Mouse (Mus musculus) small intestine, adult 2 months (tissue): Measurements from ENCODE around the gene Dusp18. TPM values are rescaled to one million over a fixed set of nuclear protein-coding genes. Genes with fewer than 3 reads are reported as not detected.

ENCODE experiments used
- H3K27ac ChIP-seq: fragments of 200-500 bp; 2 replicates; pipeline ENCODE4 v1.5.1; 2012; ENCODE audit warnings: low read depth, low read length, control low read depth, inconsistent platforms; ENCODE audit not compliant: insufficient read depth
- H3K27me3 ChIP-seq: fragments of 200-500 bp; 2 replicates; pipeline ENCODE4 v1.6.1; 2012; ENCODE audit warnings: mild to moderate bottlenecking, moderate library complexity, low read length, inconsistent platforms; ENCODE audit not compliant: control insufficient read depth, insufficient read depth
- H3K36me3 ChIP-seq: fragments of 200-500 bp; 2 replicates; pipeline ENCODE4 v1.6.1; 2012; ENCODE audit warnings: mild to moderate bottlenecking, low read length, control low read depth, inconsistent platforms; ENCODE audit not compliant: control insufficient read depth, insufficient read depth
- H3K4me1 ChIP-seq: fragments of 200-500 bp; 2 replicates; pipeline ENCODE4 v1.6.1; 2012; ENCODE audit warnings: low read length, inconsistent platforms, mixed read lengths; ENCODE audit not compliant: control insufficient read depth, insufficient read depth, insufficient read length
- H3K4me3 ChIP-seq: fragments of 200-500 bp; 2 replicates; pipeline ENCODE4 v1.5.1; 2012; ENCODE audit warnings: low read depth, mild to moderate bottlenecking, control low read depth, inconsistent platforms, low read length, moderate library complexity
- CTCF ChIP-seq: fragments of 200-500 bp; IDR thresholded peaks from 2 replicates; pipeline ENCODE4 v1.5.1; 2012; ENCODE audit warnings: low read depth, mild to moderate bottlenecking, control low read depth, inconsistent platforms, low read length, moderate library complexity, mixed read lengths; ENCODE audit not compliant: insufficient replicate concordance, insufficient read length; ENCODE audit errors: extremely low read depth
- POLR2A ChIP-seq: fragments of 200-500 bp; IDR thresholded peaks from 2 replicates; pipeline ENCODE4 v1.6.1; 2012; ENCODE audit warnings: low read depth, mild to moderate bottlenecking, control low read depth, inconsistent platforms, low read length, moderate library complexity
- WGBS: fragments of 180-500 bp; shearing (Covaris S2); methylation state at CpG from one replicate; pipeline ENCODE4 v1.1.7; 2018; 5-methylcytosine and 5-hydroxymethylcytosine counted together
- polyA plus RNA-seq: library from polyadenylated mRNA; depleted of rRNA; stranded (reverse); fragments of >200 nt; gene quantifications from 2 replicates; pipeline ENCODE4 v1.2.3, GENCODE M21; 2012

Dusp18 gene
- polyA plus RNA-seq, 1 experiment, result 2.4 TPM

- H3K36me3 ChIP-seq, result no peaks in the 10 kb centered on the region
- H3K4me1 ChIP-seq, result peaks cover 12% of the 10 kb centered on the region
- no peak for TF ChIP-seq CTCF
- TF ChIP-seq POLR2A, result peak; percentile 18; the same call in 1 of the 2 replicates
- WGBS, result 4% methylated on average over 56 of the region's 58 CpGs
- H3K4me3 ChIP-seq, result peak within 1 kb of the TSS; percentile 61
- peaks cover 13% of the 10 kb centered on the region; the same call in 1 of the 2 replicates for H3K27me3 ChIP-seq
- no peak within 1 kb of the TSS for H3K27ac ChIP-seq
Measured at GRCm38 (mm10) chr11:3863454-3864112, 31.5 kb upstream of the Dusp18 start, which contains the start of gene Osbp2. Gene Osbp2 (minus strand): TSS chr11:3863903.

- Histone ChIP-seq H3K27ac (no peak overlapping the region), H3K4me3 (no peak overlapping the region), H3K4me1 (peaks cover 12% of the 10 kb centered on the region), H3K27me3 (peaks cover 13% of the 10 kb centered on the region; the same call in 1 of the 2 replicates), H3K36me3 (no peaks in the 10 kb centered on the region)
- no peak for TF ChIP-seq CTCF
- TF ChIP-seq POLR2A, result no peak
- 27% methylated on average over 6 of the region's 6 CpGs for WGBS
Measured at GRCm38 (mm10) chr11:3864343-3864742, 30.7 kb upstream of the Dusp18 start.

- Histone ChIP-seq H3K4me3 (no peak overlapping the region), H3K27me3 (no peaks in the 10 kb centered on the region; the same call in 1 of the 2 replicates), H3K36me3 (no peaks in the 10 kb centered on the region), H3K27ac (no peak overlapping the region), H3K4me1 (no peaks in the 10 kb centered on the region)
- no peak for TF ChIP-seq CTCF
- TF ChIP-seq POLR2A, result no peak
- WGBS, result 83% methylated on average over 6 of the region's 6 CpGs
Measured at GRCm38 (mm10) chr11:3876419-3876818, 18.6 kb upstream of the Dusp18 start.

GRCm38 (mm10) chr11:3878660-3879059 lies 16.4 kb upstream of the Dusp18 start:
- Histone ChIP-seq H3K27me3 (peaks cover 2% of the 10 kb centered on the region; the same call in 1 of the 2 replicates), H3K27ac (no peak overlapping the region), H3K4me3 (no peak overlapping the region), H3K36me3 (no peaks in the 10 kb centered on the region), H3K4me1 (no peaks in the 10 kb centered on the region)
- TF ChIP-seq CTCF, result no peak
- TF ChIP-seq POLR2A, result no peak
- WGBS, result 49% methylated on average over 7 of the region's 7 CpGs

GRCm38 (mm10) chr11:3879836-3880235 lies 15.2 kb upstream of the Dusp18 start:
- H3K27ac ChIP-seq, result no peak overlapping the region
- peaks cover 2% of the 10 kb centered on the region; the same call in 1 of the 2 replicates for H3K27me3 ChIP-seq
- H3K4me3 ChIP-seq, result no peak overlapping the region
- no peaks in the 10 kb centered on the region for H3K36me3 ChIP-seq
- TF ChIP-seq CTCF (peak; percentile 59; the same call in 1 of the 2 replicates), POLR2A (no peak)
- no peaks in the 10 kb centered on the region for H3K4me1 ChIP-seq
- 43% methylated on average over 2 of the region's 2 CpGs for WGBS

GRCm38 (mm10) chr11:3883711-3884110 lies 11.3 kb upstream of the Dusp18 start:
- Histone ChIP-seq H3K27ac (no peak overlapping the region), H3K4me1 (no peaks in the 10 kb centered on the region), H3K36me3 (no peaks in the 10 kb centered on the region), H3K4me3 (no peak overlapping the region), H3K27me3 (peaks cover 2% of the 10 kb centered on the region; the same call in 1 of the 2 replicates)
- 83% methylated on average over 3 of the region's 3 CpGs for WGBS
- TF ChIP-seq CTCF (no peak), POLR2A (no peak)

GRCm38 (mm10) chr11:3887331-3887730 lies 7.7 kb upstream of the Dusp18 start:
- Histone ChIP-seq H3K27me3 (no peaks in the 10 kb centered on the region; the same call in 1 of the 2 replicates), H3K27ac (no peak overlapping the region), H3K4me3 (no peak overlapping the region), H3K36me3 (no peaks in the 10 kb centered on the region), H3K4me1 (no peaks in the 10 kb centered on the region)
- TF ChIP-seq CTCF (no peak), POLR2A (no peak)
- 25% methylated on average over 5 of the region's 5 CpGs for WGBS

GRCm38 (mm10) chr11:3893970-3894369 lies 1.1 kb upstream of the Dusp18 start:
- Histone ChIP-seq H3K4me3 (no peak overlapping the region), H3K36me3 (no peaks in the 10 kb centered on the region), H3K27me3 (no peaks in the 10 kb centered on the region), H3K4me1 (no peaks in the 10 kb centered on the region), H3K27ac (no peak overlapping the region)
- 81% methylated on average over 6 of the region's 6 CpGs for WGBS
- TF ChIP-seq CTCF (no peak), POLR2A (no peak)
